ENCODE assay signal across 8 mouse cellular contexts in the genomic region with DNA sequence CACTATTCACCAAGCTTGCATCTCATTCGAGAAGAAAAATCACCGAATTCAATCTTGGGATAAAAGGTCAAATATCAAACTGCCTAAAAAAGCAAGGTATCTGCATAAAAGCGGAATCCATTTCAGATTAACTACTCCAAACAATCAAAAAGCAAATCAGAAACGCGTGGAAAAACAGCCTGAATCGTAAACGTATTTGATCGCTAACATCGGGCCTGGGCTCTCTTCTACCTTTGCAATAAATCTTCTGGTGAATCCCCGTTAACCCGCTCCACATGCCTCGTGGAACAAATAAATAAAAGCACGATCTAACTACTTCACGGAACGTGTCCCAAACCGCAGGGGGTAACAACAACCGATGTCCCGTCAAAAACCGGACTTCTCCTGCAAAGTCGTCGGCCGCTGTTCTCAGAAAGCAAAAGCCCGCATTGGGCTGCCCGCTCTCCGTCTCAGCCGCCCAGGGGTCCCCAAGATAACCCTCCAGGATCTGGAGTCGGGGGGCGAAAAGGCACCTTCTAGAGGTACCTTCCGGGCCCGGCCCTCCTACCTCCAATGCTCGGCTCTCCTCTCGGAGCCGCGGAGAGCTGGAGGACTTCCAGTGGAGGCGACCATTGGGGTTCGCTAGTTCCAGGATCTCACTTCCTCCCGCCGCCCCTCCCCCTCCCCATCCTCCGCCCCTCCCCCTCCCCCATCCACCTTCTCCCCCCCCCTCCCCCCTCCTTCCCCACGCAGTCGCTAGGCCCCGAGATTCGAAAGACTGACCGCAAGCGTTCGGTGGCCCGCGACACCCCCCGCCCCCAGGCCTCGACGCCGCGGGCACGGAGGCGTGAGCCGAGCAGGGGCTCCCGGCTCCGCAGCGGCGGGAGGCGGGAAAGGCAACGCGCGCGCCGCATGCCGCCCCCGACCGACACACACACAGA. TPM values are rescaled to one million over a fixed set of nuclear protein-coding genes. Genes with fewer than 3 reads are reported as not detected.
DNase-seq lines count a peak whose midpoint lies in the region; ATAC-seq and TF ChIP-seq lines count a peak whose summit lies in the region.

No protein-coding gene starts in this region.

- intact Hi-C loops in left cerebral cortex, adult 2 months (cut with DNase I) = loop anchor here (5.0 kb wide), 2 partner anchors 84 to 259 kb away; a partner anchor contains a TSS

- 24% methylated on average over 45 of the region's 69 CpGs for WGBS in forebrain, embryonic 16.5 days
- WGBS in hindbrain, embryonic 13.5 days = 22% methylated on average over 29 of the region's 69 CpGs

- H3K27me3 ChIP-seq in forebrain, embryonic 16.5 days (replicated peaks; ENCODE audit: control insufficient read depth, insufficient read depth, low read length) = no peaks in the 10 kb centered on the region
- H3K27me3 ChIP-seq in hindbrain, embryonic 13.5 days = no peaks in the 10 kb centered on the region

- peak overlapping the region; percentile 58 for H3K4me2 ChIP-seq in forebrain, embryonic 16.5 days (ENCODE audit: low read length)
- H3K4me2 ChIP-seq in hindbrain, embryonic 13.5 days = peak overlapping the region; percentile 57

- peak overlapping the region; percentile 93 for H3K9ac ChIP-seq in forebrain, embryonic 16.5 days (replicated peaks; ENCODE audit: low read depth, low read length)
- peak overlapping the region; percentile 89 for H3K9ac ChIP-seq in hindbrain, embryonic 13.5 days

- DNase-seq in MN1 (ENCODE audit: low spot score) = peak; percentile 13
- peak; percentile 51 for DNase-seq in cerebellum, adult 11 months
- peak; percentile 30 to 31 for DNase-seq in left cerebral cortex, adult 2 months (ENCODE audit: extremely low spot score in 1 of 2, low spot score in 2 of 2)
- DNase-seq in right cerebral cortex, postnatal 4 days = peak; percentile 62
- DNase-seq in T-cell, adult 2 months (ENCODE audit: low spot score) = no peak

- no peak for TF ChIP-seq CTCF in left cerebral cortex, adult 2 months (IDR thresholded peaks at IDR 0.05)

- peak; percentile 50 for ATAC-seq in forebrain, embryonic 16.5 days
- ATAC-seq in hindbrain, embryonic 13.5 days (ENCODE audit: low FRiP score) = peak; percentile 67
- ATAC-seq in megakaryocyte, adult 5-6 weeks (ENCODE audit: poor library complexity, severe bottlenecking) = peak; percentile 36

- peak overlapping the region; percentile 69 for H3K4me3 ChIP-seq in forebrain, embryonic 16.5 days (replicated peaks; ENCODE audit: low read length)
- peak overlapping the region; percentile 63 for H3K4me3 ChIP-seq in hindbrain, embryonic 13.5 days
- peak overlapping the region; percentile 74 for H3K4me3 ChIP-seq in left cerebral cortex, adult 2 months

- no peaks in the 10 kb centered on the region for H3K9me3 ChIP-seq in forebrain, embryonic 16.5 days (ENCODE audit: control insufficient read depth, low read length)
- no peaks in the 10 kb centered on the region for H3K9me3 ChIP-seq in hindbrain, embryonic 13.5 days

- H3K4me1 ChIP-seq in forebrain, embryonic 16.5 days (replicated peaks; ENCODE audit: control insufficient read depth, insufficient read depth, low read length) = peaks cover 14% of the 10 kb centered on the region
- H3K4me1 ChIP-seq in hindbrain, embryonic 13.5 days (replicated peaks) = peaks cover 17% of the 10 kb centered on the region

- H3K27ac ChIP-seq in forebrain, embryonic 16.5 days (ENCODE audit: low read length) = peak overlapping the region; percentile 95
- H3K27ac ChIP-seq in hindbrain, embryonic 13.5 days = peak overlapping the region; percentile 96
- H3K27ac ChIP-seq in left cerebral cortex, adult 2 months = peak overlapping the region; percentile 96

- H3K36me3 ChIP-seq in forebrain, embryonic 16.5 days (ENCODE audit: control insufficient read depth, insufficient read depth) = no peaks in the 10 kb centered on the region
- no peaks in the 10 kb centered on the region for H3K36me3 ChIP-seq in hindbrain, embryonic 13.5 days

RNA-seq across cellular contexts. Expression of a gene that starts 1.0 kb away (rescaled TPM):
- 309 TPM in 2 replicates for polyA plus RNA-seq in forebrain, embryonic 16.5 days (2015; fragmentation: Nextera tagmentation; extraction: Ambion mirVana)
- 258 and 267 TPM in 2 replicates for polyA plus RNA-seq in hindbrain, embryonic 13.5 days (2015; fragmentation: Nextera tagmentation; extraction: Ambion mirVana)
- total RNA-seq in left cerebral cortex, adult 2 months (2021) = 100 to 1,000 TPM; 178 to 182 TPM
- total RNA-seq in megakaryocyte, adult 5-6 weeks (2015) = 103 and 125 TPM in 2 replicates
- 169 and 170 TPM in 2 replicates for total RNA-seq in megakaryocyte, adult 5-6 weeks (2017)
